Mouse (Mus musculus) brain, embryonic 14.5 days (tissue): ENCODE measurements around the gene Hist2h3c2. TPM values are rescaled to one million over a fixed set of nuclear protein-coding genes. Genes with fewer than 3 reads are reported as not detected.

Source experiments
- DNase-seq: peaks from one replicate; pipeline ENCODE4 v3.0.0-alpha.2; 2011; ENCODE audit warnings: low read depth
- CTCF ChIP-seq: fragments of 200-500 bp; IDR thresholded peaks from 2 replicates; pipeline ENCODE4 v1.5.1; 2012; ENCODE audit warnings: inconsistent platforms, mild to moderate bottlenecking, moderate library complexity, borderline replicate concordance; ENCODE audit not compliant: insufficient read depth, insufficient read length; ENCODE audit errors: extremely low read depth
- POLR2A ChIP-seq: fragments of 200-500 bp; IDR thresholded peaks from 2 replicates; pipeline ENCODE4 v1.6.1; 2012; ENCODE audit warnings: mild to moderate bottlenecking, inconsistent platforms, borderline replicate concordance; ENCODE audit not compliant: poor library complexity, insufficient read depth, insufficient read length, severe bottlenecking; ENCODE audit errors: extremely low read depth
- polyA plus RNA-seq: library from polyadenylated mRNA; depleted of rRNA; stranded (reverse); fragments of >200 nt; gene quantifications from 2 replicates; pipeline ENCODE4 v1.2.3, GENCODE M21; 2012; rRNA removed

The Hist2h3c2 gene
- polyA plus RNA-seq, 1 experiment = 62.0 TPM

DNA sequence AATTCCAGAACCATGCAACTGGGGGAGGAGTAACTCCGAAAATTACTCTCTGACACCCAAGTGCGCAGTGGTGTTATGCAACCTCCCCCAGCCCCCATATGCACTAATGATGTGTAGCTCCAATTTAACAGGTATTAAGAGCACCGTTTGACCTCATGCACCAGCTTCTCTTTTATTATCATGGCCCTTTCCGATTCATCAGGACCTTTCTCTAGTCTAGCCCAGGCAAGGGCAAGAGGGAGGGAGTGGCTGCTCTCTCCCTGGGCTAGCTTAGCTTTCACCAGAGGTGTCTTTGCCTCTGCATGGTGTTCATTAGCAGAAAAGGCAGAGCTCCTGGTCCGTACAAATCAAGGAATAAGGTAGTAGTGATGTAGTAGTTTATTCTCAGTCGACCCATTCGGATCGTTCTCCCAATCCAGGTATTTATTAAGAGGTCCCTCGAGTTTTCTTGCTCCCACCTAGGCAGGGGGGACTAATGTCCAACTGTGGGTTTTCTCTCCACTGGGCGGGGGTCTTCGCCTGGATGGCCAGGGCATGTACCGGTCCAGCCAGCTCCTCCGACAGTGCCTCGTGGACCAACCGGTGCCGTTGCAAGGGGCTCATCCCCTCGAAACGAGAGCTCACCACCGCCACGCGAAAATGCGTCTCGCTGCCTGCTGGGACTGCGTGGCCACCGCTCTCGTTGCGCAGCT is 42.3 kb downstream of the Hist2h3c2 start:
- DNase-seq = no peak
- TF ChIP-seq POLR2A (no peak), CTCF (no peak)

GRCm38 (mm10) chr3:96195616-96196313 is 43.2 kb downstream of the Hist2h3c2 start:
- 0 out of 2 replicates have a peak, but pooled peaks have one; percentile 11 for TF ChIP-seq CTCF
- no peak for TF ChIP-seq POLR2A
- no peak for DNase-seq

GRCm38 (mm10) chr3:96194966-96195365 is 44.0 kb downstream of the Hist2h3c2 start:
- DNase-seq = no peak
- TF ChIP-seq CTCF = no peak
- TF ChIP-seq POLR2A = no peak

GRCm38 (mm10) chr3:96192977-96193376 is 46.0 kb downstream of the Hist2h3c2 start:
- TF ChIP-seq CTCF (no peak), POLR2A (no peak)
- no peak for DNase-seq

Other genes with a start within 250 kb of the Hist2h3c2 start
- 180 and 199 TPM in 2 replicates for gene Plekho1, start 243.1 kb downstream of the Hist2h3c2 start, polyA plus RNA-seq
- 30.8 and 31.3 TPM in 2 replicates for gene Vps45, start 180.7 kb downstream of the Hist2h3c2 start, polyA plus RNA-seq
- gene Otud7b, start 134.6 kb downstream of the Hist2h3c2 start, polyA plus RNA-seq = 7.0 and 8.6 TPM in 2 replicates
- 10.1 and 10.2 TPM in 2 replicates for gene Mtmr11, start 77.1 kb downstream of the Hist2h3c2 start, polyA plus RNA-seq
- gene Sf3b4, start 66.8 kb downstream of the Hist2h3c2 start, polyA plus RNA-seq = 112 and 140 TPM in 2 replicates
- gene Sv2a, start 58.0 kb downstream of the Hist2h3c2 start, polyA plus RNA-seq = 101 and 136 TPM in 2 replicates
- gene Bola1, start 19.4 kb downstream of the Hist2h3c2 start, polyA plus RNA-seq = 48.1 and 54.5 TPM in 2 replicates
- 2.2 and 10.2 TPM in 2 replicates for gene Hist2h2ab, start 19.3 kb downstream of the Hist2h3c2 start, polyA plus RNA-seq
- 8.3 and 12.6 TPM in 2 replicates for gene Hist2h2ac, start 18.2 kb downstream of the Hist2h3c2 start, polyA plus RNA-seq
- gene Hist2h2be, start 18.0 kb downstream of the Hist2h3c2 start, polyA plus RNA-seq = 12.3 and 19.6 TPM in 2 replicates
- gene Hist2h2aa2, start 1.1 kb upstream of the Hist2h3c2 start, polyA plus RNA-seq = 7.9 and 27.8 TPM in 2 replicates
- 90.6 and 97.0 TPM in 2 replicates for gene Hist2h2aa1, start 6.4 kb upstream of the Hist2h3c2 start, polyA plus RNA-seq
- not detected in 2 replicates for gene Hist2h3c1, start 7.6 kb upstream of the Hist2h3c2 start, polyA plus RNA-seq
- 5.9 and 7.0 TPM in 2 replicates for gene Hist2h4, start 24.2 kb upstream of the Hist2h3c2 start, polyA plus RNA-seq
- gene Hist2h3b, start 29.5 kb upstream of the Hist2h3c2 start, polyA plus RNA-seq = 76.5 and 89.8 TPM in 2 replicates
- 9.3 and 14.5 TPM in 2 replicates for gene Hist2h2bb, start 30.6 kb upstream of the Hist2h3c2 start, polyA plus RNA-seq
- 1.4 and 1.8 TPM in 2 replicates for gene Fcgr1, start 54.8 kb upstream of the Hist2h3c2 start, polyA plus RNA-seq
- 0.05 TPM in 1 of 2 replicates, not detected in the other for gene BC107364, start 213.2 kb upstream of the Hist2h3c2 start, polyA plus RNA-seq